In the genomic region with DNA sequence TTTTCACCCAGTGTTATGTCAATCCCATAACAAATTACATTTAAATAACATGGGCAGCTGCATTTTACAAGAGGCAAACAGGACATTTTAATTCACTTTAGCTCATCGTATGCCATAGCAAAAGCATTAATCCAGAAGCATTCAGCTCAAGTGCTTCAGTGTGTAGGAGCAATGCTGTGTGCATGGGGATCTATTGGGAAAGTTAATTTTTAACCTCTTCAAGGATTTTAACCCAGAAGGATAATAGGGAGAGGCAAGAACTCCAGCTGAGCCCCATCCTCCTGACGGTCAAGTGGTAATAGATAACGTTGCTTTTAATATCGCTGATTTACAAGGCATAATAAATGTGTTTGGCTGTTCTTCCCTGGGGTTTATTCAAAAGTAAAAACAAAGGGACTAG, we compare ENCODE assay signal across 16 mouse cellular contexts.
A peak's percentile ranks its signal among the peaks of the same experiment; 100 is the strongest.
DNase-seq lines count a peak whose midpoint lies in the region; ATAC-seq and TF ChIP-seq lines count a peak whose summit lies in the region.
"Had no signal": no experiment of that assay in that cellular context is flagged by ENCODE, and none has a peak within 500 bp of the region (broad histone marks: within the 10 kb centered on the region; RNA-seq: fewer than 3 reads in every experiment).

No protein-coding gene starts in this region.

- H3K4me2 ChIP-seq in forebrain, embryonic 12.5 days = no peak overlapping the region
- no peak overlapping the region for H3K4me2 ChIP-seq in forebrain, embryonic 14.5 days (ENCODE audit: low read length)
- H3K4me2 ChIP-seq in liver, embryonic 14.5 days (ENCODE audit: low read depth) = peak overlapping the region; percentile 26; the same call in 1 of the 2 replicates
- H3K4me2 ChIP-seq in intestine, postnatal 0 days (replicated peaks; ENCODE audit: low read depth) = peak overlapping the region; percentile 48
- H3K4me2 ChIP-seq in neural tube, embryonic 14.5 days (ENCODE audit: low read depth, low read length) = peak overlapping the region; percentile 1; the same call in 1 of the 2 replicates
- H3K4me2 ChIP-seq in heart, embryonic 11.5 days = no peak overlapping the region
- H3K4me2 ChIP-seq in stomach, postnatal 0 days (replicated peaks; ENCODE audit: low read depth) = no peak overlapping the region
- H3K4me2 ChIP-seq: limb, embryonic 15.5 days had no signal

- peak; percentile 21; the same call in 1 of the 2 replicates for ATAC-seq in forebrain, embryonic 12.5 days (ENCODE audit: low FRiP score)
- no peak for ATAC-seq in forebrain, embryonic 14.5 days
- no peak for ATAC-seq in liver, embryonic 14.5 days (ENCODE audit: insufficient read depth)
- ATAC-seq in intestine, postnatal 0 days = peak; percentile 63
- peak; percentile 12; the same call in 1 of the 2 replicates for ATAC-seq in neural tube, embryonic 14.5 days (ENCODE audit: low read depth)
- no peak for ATAC-seq in heart, embryonic 11.5 days (replicated peaks; ENCODE audit: insufficient number of reproducible peaks, low FRiP score, low TSS enrichment)
- ATAC-seq in stomach, postnatal 0 days (ENCODE audit: low FRiP score, low TSS enrichment) = no peak
- ATAC-seq: activated CD4-positive, CD25-positive, alpha-beta regulatory T cell, adult 4 months had no signal

- peaks cover 29% of the 10 kb centered on the region for H3K4me1 ChIP-seq in forebrain, embryonic 12.5 days
- peaks cover 21% of the 10 kb centered on the region for H3K4me1 ChIP-seq in forebrain, embryonic 14.5 days (ENCODE audit: control insufficient read depth, insufficient read depth, low read length)
- H3K4me1 ChIP-seq in liver, embryonic 14.5 days (replicated peaks; ENCODE audit: control insufficient read depth in 2 of 2, insufficient read depth in 2 of 2, low read length in 1 of 2) = peaks cover 0 to 3% of the 10 kb centered on the region in 2 experiments; a peak in 1 of 4 replicates
- H3K4me1 ChIP-seq in intestine, postnatal 0 days (replicated peaks; ENCODE audit: control insufficient read depth, insufficient read depth, low read length) = 0 out of 2 replicates have a peak, but pooled peaks cover 3% of the 10 kb centered on the region
- peaks cover 24% of the 10 kb centered on the region for H3K4me1 ChIP-seq in neural tube, embryonic 14.5 days (ENCODE audit: control insufficient read depth, insufficient read depth, low read length)
- no peaks in the 10 kb centered on the region for H3K4me1 ChIP-seq in heart, embryonic 11.5 days (ENCODE audit: control insufficient read depth, insufficient read depth, low read length)
- H3K4me1 ChIP-seq in stomach, postnatal 0 days (replicated peaks; ENCODE audit: control insufficient read depth, insufficient read depth) = no peaks in the 10 kb centered on the region
- H3K4me1 ChIP-seq: heart, embryonic 10.5 days had no signal

- no peak for TF ChIP-seq CTCF in liver, embryonic 14.5 days (IDR thresholded peaks at IDR 0.05; ENCODE audit: low read depth)
- no peak for TF ChIP-seq CTCF in intestine, postnatal 0 days (IDR thresholded peaks at IDR 0.05; ENCODE audit: low read depth)
- no peak for TF ChIP-seq CTCF in stomach, postnatal 0 days (IDR thresholded peaks at IDR 0.05; ENCODE audit: low read depth)

- 6% methylated on average over 4 of the region's 4 CpGs for WGBS in forebrain, embryonic 12.5 days
- 7% methylated on average over 4 of the region's 4 CpGs for WGBS in forebrain, embryonic 14.5 days
- WGBS in liver, embryonic 14.5 days (ENCODE audit: insufficient replicate concordance) = 58% methylated on average over 4 of the region's 4 CpGs
- 21% methylated on average over 4 of the region's 4 CpGs for WGBS in intestine, postnatal 0 days
- WGBS in neural tube, embryonic 14.5 days = 7% methylated on average over 4 of the region's 4 CpGs
- 55% methylated on average over 4 of the region's 4 CpGs for WGBS in heart, embryonic 11.5 days (ENCODE audit: insufficient replicate concordance)
- WGBS in stomach, postnatal 0 days = 39% methylated on average over 4 of the region's 4 CpGs

- H3K27ac ChIP-seq in forebrain, embryonic 12.5 days = no peak overlapping the region
- no peak overlapping the region for H3K27ac ChIP-seq in forebrain, embryonic 14.5 days (ENCODE audit: low read depth, low read length)
- no peak overlapping the region for H3K27ac ChIP-seq in liver, embryonic 14.5 days
- H3K27ac ChIP-seq in intestine, postnatal 0 days (ENCODE audit: low read depth, low read length) = peak overlapping the region; percentile 30; the same call in 1 of the 2 replicates
- H3K27ac ChIP-seq in neural tube, embryonic 14.5 days (ENCODE audit: low read depth, low read length) = peak overlapping the region; percentile 63; the same call in 1 of the 2 replicates
- no peak overlapping the region for H3K27ac ChIP-seq in heart, embryonic 11.5 days (ENCODE audit: low read depth, low read length)
- no peak overlapping the region for H3K27ac ChIP-seq in stomach, postnatal 0 days (replicated peaks)
- H3K27ac ChIP-seq: heart, embryonic 10.5 days; limb, embryonic 15.5 days had no signal

- H3K27me3 ChIP-seq in forebrain, embryonic 12.5 days = peaks cover 14% of the 10 kb centered on the region
- H3K27me3 ChIP-seq in forebrain, embryonic 14.5 days (replicated peaks; ENCODE audit: control insufficient read depth, insufficient read depth, low read length) = no peaks in the 10 kb centered on the region
- no peaks in the 10 kb centered on the region for H3K27me3 ChIP-seq in liver, embryonic 14.5 days (ENCODE audit: control insufficient read depth, insufficient read depth, low read length)
- H3K27me3 ChIP-seq in intestine, postnatal 0 days (replicated peaks; ENCODE audit: control insufficient read depth, insufficient read depth, low read length) = no peaks in the 10 kb centered on the region
- H3K27me3 ChIP-seq in neural tube, embryonic 14.5 days (ENCODE audit: control insufficient read depth, insufficient read depth, low read length) = no peaks in the 10 kb centered on the region
- H3K27me3 ChIP-seq in heart, embryonic 11.5 days (ENCODE audit: control insufficient read depth, insufficient read depth, low read length) = no peaks in the 10 kb centered on the region
- H3K27me3 ChIP-seq in stomach, postnatal 0 days (ENCODE audit: control insufficient read depth, insufficient read depth, low read length) = no peaks in the 10 kb centered on the region
- H3K27me3 ChIP-seq: limb, embryonic 15.5 days had no signal

- H3K9ac ChIP-seq in forebrain, embryonic 12.5 days = no peak overlapping the region
- no peak overlapping the region for H3K9ac ChIP-seq in forebrain, embryonic 14.5 days (ENCODE audit: low read length)
- no peak overlapping the region for H3K9ac ChIP-seq in liver, embryonic 14.5 days (replicated peaks)
- H3K9ac ChIP-seq in intestine, postnatal 0 days (ENCODE audit: low read depth, low read length) = no peak overlapping the region
- no peak overlapping the region for H3K9ac ChIP-seq in neural tube, embryonic 14.5 days (replicated peaks; ENCODE audit: low read depth, low read length)
- no peak overlapping the region for H3K9ac ChIP-seq in heart, embryonic 11.5 days (ENCODE audit: low read depth, low read length)
- H3K9ac ChIP-seq in stomach, postnatal 0 days (ENCODE audit: low read length) = no peak overlapping the region
- H3K9ac ChIP-seq: limb, embryonic 15.5 days had no signal

- no peak overlapping the region for H3K4me3 ChIP-seq in forebrain, embryonic 12.5 days (replicated peaks)
- no peak overlapping the region for H3K4me3 ChIP-seq in forebrain, embryonic 14.5 days (ENCODE audit: low read depth, low read length)
- H3K4me3 ChIP-seq in liver, embryonic 14.5 days (ENCODE audit: insufficient read depth in 1 of 2, low read depth in 2 of 2, low read length in 2 of 2) = no peak overlapping the region
- no peak overlapping the region for H3K4me3 ChIP-seq in intestine, postnatal 0 days (ENCODE audit: low read depth, low read length)
- H3K4me3 ChIP-seq in neural tube, embryonic 14.5 days (ENCODE audit: low read depth, low read length) = no peak overlapping the region
- H3K4me3 ChIP-seq in heart, embryonic 11.5 days (ENCODE audit: low read depth, low read length) = no peak overlapping the region
- no peak overlapping the region for H3K4me3 ChIP-seq in stomach, postnatal 0 days (ENCODE audit: low read depth, low read length)
- H3K4me3 ChIP-seq: heart, embryonic 10.5 days; limb, embryonic 15.5 days had no signal

- H3K9me3 ChIP-seq in forebrain, embryonic 12.5 days = no peaks in the 10 kb centered on the region
- no peaks in the 10 kb centered on the region for H3K9me3 ChIP-seq in forebrain, embryonic 14.5 days (replicated peaks; ENCODE audit: control insufficient read depth, low read length)
- H3K9me3 ChIP-seq in liver, embryonic 14.5 days (ENCODE audit: control insufficient read depth, low read length) = no peaks in the 10 kb centered on the region
- H3K9me3 ChIP-seq in intestine, postnatal 0 days (ENCODE audit: control insufficient read depth) = no peaks in the 10 kb centered on the region
- no peaks in the 10 kb centered on the region for H3K9me3 ChIP-seq in neural tube, embryonic 14.5 days (ENCODE audit: control insufficient read depth, low read length)
- no peaks in the 10 kb centered on the region for H3K9me3 ChIP-seq in heart, embryonic 11.5 days (replicated peaks; ENCODE audit: control insufficient read depth, low read length)
- no peaks in the 10 kb centered on the region for H3K9me3 ChIP-seq in stomach, postnatal 0 days (ENCODE audit: control insufficient read depth, low read length)
- H3K9me3 ChIP-seq: heart, embryonic 10.5 days; limb, embryonic 15.5 days had no signal

- no peaks in the 10 kb centered on the region for H3K36me3 ChIP-seq in forebrain, embryonic 12.5 days (replicated peaks)
- H3K36me3 ChIP-seq in forebrain, embryonic 14.5 days (ENCODE audit: control insufficient read depth, insufficient read depth, low read length) = no peaks in the 10 kb centered on the region
- H3K36me3 ChIP-seq in liver, embryonic 14.5 days (replicated peaks; ENCODE audit: control insufficient read depth, insufficient read depth, low read depth) = no peaks in the 10 kb centered on the region
- no peaks in the 10 kb centered on the region for H3K36me3 ChIP-seq in intestine, postnatal 0 days (ENCODE audit: control insufficient read depth, insufficient read depth)
- no peaks in the 10 kb centered on the region for H3K36me3 ChIP-seq in neural tube, embryonic 14.5 days (ENCODE audit: control insufficient read depth, insufficient read depth, low read length)
- H3K36me3 ChIP-seq in heart, embryonic 11.5 days (ENCODE audit: control insufficient read depth, insufficient read depth, low read length) = no peaks in the 10 kb centered on the region
- no peaks in the 10 kb centered on the region for H3K36me3 ChIP-seq in stomach, postnatal 0 days (ENCODE audit: control insufficient read depth, insufficient read depth, low read length)
- H3K36me3 ChIP-seq: heart, embryonic 10.5 days; limb, embryonic 15.5 days had no signal

- DNase-seq in forebrain, embryonic 14.5 days (ENCODE audit: low spot score) = no peak
- DNase-seq in liver, embryonic 14.5 days (ENCODE audit: low read depth in 3 of 3, low spot score in 3 of 3) = no peak
- DNase-seq in liver = no peak
- no peak for DNase-seq in stomach, postnatal 0 days (ENCODE audit: low spot score)
- DNase-seq: adrenal gland, postnatal 36 days; cerebellum, postnatal 14 days; gastrocnemius, postnatal 25 days; kidney, postnatal 10 days; lung, postnatal 36 days had no signal

- TF ChIP-seq EP300 in liver, embryonic 14.5 days (IDR thresholded peaks at IDR 0.05; ENCODE audit: low read depth) = no peak
- TF ChIP-seq EP300 in stomach, postnatal 0 days (optimal IDR thresholded peaks at IDR 0.05) = no peak

Comparison
In these comparisons a context has a peak if more than half of its experiments do, and no peak if none do; other contexts are left out.
1. ATAC-seq: peak in forebrain, embryonic 12.5 days (single experiment), intestine, postnatal 0 days (single experiment) and neural tube, embryonic 14.5 days (single experiment); none in forebrain, embryonic 14.5 days (single experiment), liver, embryonic 14.5 days (single experiment), heart, embryonic 11.5 days (single experiment) and stomach, postnatal 0 days (single experiment).
2. H3K27ac ChIP-seq: peak in intestine, postnatal 0 days (single experiment) and neural tube, embryonic 14.5 days (single experiment); none in forebrain, embryonic 12.5 days (single experiment), forebrain, embryonic 14.5 days (single experiment), liver, embryonic 14.5 days (single experiment), heart, embryonic 11.5 days (single experiment) and stomach, postnatal 0 days (single experiment).
3. H3K4me2 ChIP-seq: peak in liver, embryonic 14.5 days (single experiment), intestine, postnatal 0 days (single experiment) and neural tube, embryonic 14.5 days (single experiment); none in forebrain, embryonic 12.5 days (single experiment), forebrain, embryonic 14.5 days (single experiment), heart, embryonic 11.5 days (single experiment) and stomach, postnatal 0 days (single experiment).